8 mouse cellular contexts compared by ENCODE assay signal in genomic region chr7:4149209-4150054, GRCm38 (mm10). TPM values are rescaled to one million over a fixed set of nuclear protein-coding genes. Genes with fewer than 3 reads are reported as not detected.
A peak's percentile ranks its signal among the peaks of the same experiment; 100 is the strongest.
DNase-seq lines count a peak whose midpoint lies in the region.

No protein-coding gene starts in this region.

- H3K9me3 ChIP-seq in hindbrain, embryonic 10.5 days = peaks cover 3% of the 10 kb centered on the region; the same call in 1 of the 2 replicates

- under 1% methylated on average over 64 of the region's 64 CpGs for WGBS in hindbrain, embryonic 10.5 days

- peaks cover 31% of the 10 kb centered on the region for H3K4me1 ChIP-seq in hindbrain, embryonic 10.5 days (replicated peaks)

- peaks cover 40% of the 10 kb centered on the region for H3K27me3 ChIP-seq in hindbrain, embryonic 10.5 days (ENCODE audit: insufficient read depth, poor library complexity, severe bottlenecking)

- peak overlapping the region; percentile 71 for H3K4me3 ChIP-seq in hindbrain, embryonic 10.5 days

- H3K36me3 ChIP-seq in hindbrain, embryonic 10.5 days = peaks cover 39% of the 10 kb centered on the region

- peak overlapping the region; percentile 86 for H3K27ac ChIP-seq in hindbrain, embryonic 10.5 days

- peak; percentile 77 for DNase-seq in MEL-GATA-1-ER (ENCODE audit: extremely low read depth, low read depth)
- peak; percentile 90 for DNase-seq in cerebellum, adult 8-10 months
- DNase-seq in forelimb bud, embryonic 11.5 days (ENCODE audit: low read depth, low spot score) = peak; percentile 54
- DNase-seq in hindbrain, embryonic 10.5 days (ENCODE audit: low spot score) = peak; percentile 73
- peak; percentile 89 to 90 for DNase-seq in layer of hippocampus, postnatal 14 days (ENCODE audit: low spot score in 2 of 2)
- peak; percentile 85 for DNase-seq in lung, postnatal 10 days
- peak; percentile 61 for DNase-seq in ovary, postnatal 14 days (ENCODE audit: low spot score)
- peak; percentile 82 for DNase-seq in thymus, postnatal 14 days

RNA-seq across cellular contexts. Expression of gene Leng9, which starts 0.7 kb away (rescaled TPM):
- polyA plus RNA-seq in hindbrain, embryonic 10.5 days (2016; fragmentation: Nextera tagmentation; extraction: Ambion mirVana) = 1.6 and 2.5 TPM in 2 replicates
- total RNA-seq in layer of hippocampus, postnatal 14 days (2021) = 1 to 10 TPM; 5.2 to 6.2 TPM

RNA-seq across cellular contexts. Expression of gene Leng8, which starts 12.6 kb away (rescaled TPM):
- polyA plus RNA-seq in hindbrain, embryonic 10.5 days (2016; fragmentation: Nextera tagmentation; extraction: Ambion mirVana) = 68.7 and 91.4 TPM in 2 replicates
- total RNA-seq in layer of hippocampus, postnatal 14 days (2021) = 100 to 1,000 TPM; 157 to 196 TPM

RNA-seq across cellular contexts. Expression of gene Cdc42ep5, which starts 15.2 kb away (rescaled TPM):
- polyA plus RNA-seq in hindbrain, embryonic 10.5 days (2016; fragmentation: Nextera tagmentation; extraction: Ambion mirVana) = 16.9 and 23.5 TPM in 2 replicates
- total RNA-seq in layer of hippocampus, postnatal 14 days (2021) = 1 to 10 TPM; 1.1 to 1.4 TPM

RNA-seq across cellular contexts. Expression of gene Ttyh1, which starts 30.2 kb away (rescaled TPM):
- polyA plus RNA-seq in hindbrain, embryonic 10.5 days (2016; fragmentation: Nextera tagmentation; extraction: Ambion mirVana) = 31.2 and 67.4 TPM in 2 replicates
- total RNA-seq in layer of hippocampus, postnatal 14 days (2021) = 100 to 1,000 TPM; 671 to 757 TPM

Comparison
In these comparisons a context has a peak if more than half of its experiments do, and no peak if none do; other contexts are left out.
1. Peak in every context shown above with its lines: DNase-seq, H3K4me3 ChIP-seq and H3K27ac ChIP-seq.